Mouse (Mus musculus): ENCODE data around the gene Tpst1. TPM values are rescaled to one million over a fixed set of nuclear protein-coding genes. Genes with fewer than 3 reads are reported as not detected.

The Tpst1 gene
- polyA plus RNA-seq, 1 experiment: 9.4 TPM

- Histone ChIP-seq H3K36me3 (ENCODE audit: control insufficient read depth, insufficient read depth) (no peaks in the 10 kb centered on the region), H3K4me2 (ENCODE audit: low read depth) (no peak overlapping the region), H3K4me3 (no peak overlapping the region), H3K79me2 (ENCODE audit: control insufficient read depth, insufficient read depth) (no peaks in the 10 kb centered on the region), H3K27me3 (ENCODE audit: control insufficient read depth, insufficient read depth, insufficient read length) (no peaks in the 10 kb centered on the region), H3ac (ENCODE audit: control insufficient read depth, insufficient read length) (no peak overlapping the region)
- TF ChIP-seq E2F4 (IDR thresholded peaks at IDR 0.05; ENCODE audit: insufficient read depth) (no peak), POLR2AphosphoS2 (IDR thresholded peaks at IDR 0.05; ENCODE audit: insufficient read length, low read depth) (no peak)
Observed at GRCm38 (mm10) chr5:130122355-130122754, 49.2 kb downstream of the Tpst1 start.

GRCm38 (mm10) chr5:130124271-130124670 lies 51.1 kb downstream of the Tpst1 start:
- no peak overlapping the region for H3K4me3 ChIP-seq
- no peaks in the 10 kb centered on the region for H3K79me2 ChIP-seq (ENCODE audit: control insufficient read depth, insufficient read depth)
- no peak for TF ChIP-seq MYOG (IDR thresholded peaks at IDR 0.05; ENCODE audit: control insufficient read depth in 1 of 3, insufficient read depth in 1 of 3, insufficient read length in 2 of 3, low read depth in 2 of 3)
- TF ChIP-seq SRF (IDR thresholded peaks at IDR 0.05; ENCODE audit: control insufficient read depth, insufficient read length, low read depth): no peak
- no peak for TF ChIP-seq USF1 (IDR thresholded peaks at IDR 0.05; ENCODE audit: low read depth)
- TF ChIP-seq TCF3 (IDR thresholded peaks at IDR 0.05; ENCODE audit: insufficient read length, low read depth): no peak
- no peak for TF ChIP-seq TCF12 (IDR thresholded peaks at IDR 0.05; ENCODE audit: insufficient read depth, poor library complexity, severe bottlenecking)
- TF ChIP-seq MYOD1 (IDR thresholded peaks at IDR 0.05; ENCODE audit: control insufficient read depth in 1 of 3, insufficient read length in 2 of 3, low read depth in 2 of 3): no peak
- TF ChIP-seq POLR2AphosphoS2 (IDR thresholded peaks at IDR 0.05; ENCODE audit: insufficient read length, low read depth): no peak
- no peak for TF ChIP-seq E2F4 (IDR thresholded peaks at IDR 0.05; ENCODE audit: insufficient read depth)
- TF ChIP-seq MAX (IDR thresholded peaks at IDR 0.05; ENCODE audit: low read depth): no peak
- TF ChIP-seq REST (IDR thresholded peaks at IDR 0.05; ENCODE audit: insufficient read depth, insufficient read length): no peak
- TF ChIP-seq POLR2A (IDR thresholded peaks at IDR 0.05; ENCODE audit: insufficient read length, low read depth): no peak
- TF ChIP-seq CEBPB (IDR thresholded peaks at IDR 0.05; ENCODE audit: insufficient read depth, poor library complexity, severe bottlenecking): no peak
- no peaks in the 10 kb centered on the region for H3K27me3 ChIP-seq (ENCODE audit: control insufficient read depth, insufficient read depth, insufficient read length)
- H3ac ChIP-seq (ENCODE audit: control insufficient read depth, insufficient read length): no peak overlapping the region
- no peaks in the 10 kb centered on the region for H3K36me3 ChIP-seq (ENCODE audit: control insufficient read depth, insufficient read depth)
- no peak overlapping the region for H3K4me2 ChIP-seq (ENCODE audit: low read depth)

- H3K4me2 ChIP-seq (ENCODE audit: low read depth): peak overlapping the region; percentile 35
- H3K4me3 ChIP-seq: no peak overlapping the region
- H3K27me3 ChIP-seq (ENCODE audit: control insufficient read depth, insufficient read depth, insufficient read length): no peaks in the 10 kb centered on the region
- no peak overlapping the region for H3ac ChIP-seq (ENCODE audit: control insufficient read depth, insufficient read length)
- H3K36me3 ChIP-seq (ENCODE audit: control insufficient read depth, insufficient read depth): no peaks in the 10 kb centered on the region
- no peaks in the 10 kb centered on the region for H3K79me2 ChIP-seq (ENCODE audit: control insufficient read depth, insufficient read depth)
- no peak for TF ChIP-seq E2F4 (IDR thresholded peaks at IDR 0.05; ENCODE audit: insufficient read depth)
- TF ChIP-seq POLR2AphosphoS2 (IDR thresholded peaks at IDR 0.05; ENCODE audit: insufficient read length, low read depth): no peak
- no peak for TF ChIP-seq REST (IDR thresholded peaks at IDR 0.05; ENCODE audit: insufficient read depth, insufficient read length)
- TF ChIP-seq SRF (IDR thresholded peaks at IDR 0.05; ENCODE audit: control insufficient read depth, insufficient read length, low read depth): no peak
- no peak for TF ChIP-seq CEBPB (IDR thresholded peaks at IDR 0.05; ENCODE audit: insufficient read depth, poor library complexity, severe bottlenecking)
- no peak for TF ChIP-seq USF1 (IDR thresholded peaks at IDR 0.05; ENCODE audit: low read depth)
- TF ChIP-seq TCF12 (IDR thresholded peaks at IDR 0.05; ENCODE audit: insufficient read depth, poor library complexity, severe bottlenecking): no peak
- no peak for TF ChIP-seq POLR2A (IDR thresholded peaks at IDR 0.05; ENCODE audit: insufficient read length, low read depth)
- TF ChIP-seq MAX (IDR thresholded peaks at IDR 0.05; ENCODE audit: low read depth): no peak
- no peak for TF ChIP-seq MYOG (IDR thresholded peaks at IDR 0.05; ENCODE audit: control insufficient read depth in 1 of 3, insufficient read depth in 1 of 3, insufficient read length in 2 of 3, low read depth in 2 of 3)
- TF ChIP-seq MYOD1 (IDR thresholded peaks at IDR 0.05; ENCODE audit: control insufficient read depth in 1 of 3, insufficient read length in 2 of 3, low read depth in 2 of 3): no peak
- TF ChIP-seq TCF3 (IDR thresholded peaks at IDR 0.05; ENCODE audit: insufficient read length, low read depth): no peak
Observed at GRCm38 (mm10) chr5:130128686-130129523, 55.8 kb downstream of the Tpst1 start.

- Histone ChIP-seq H3K27me3 (ENCODE audit: control insufficient read depth, insufficient read depth, insufficient read length) (no peaks in the 10 kb centered on the region), H3ac (ENCODE audit: control insufficient read depth, insufficient read length) (no peak overlapping the region), H3K4me2 (ENCODE audit: low read depth) (no peak overlapping the region), H3K79me2 (ENCODE audit: control insufficient read depth, insufficient read depth) (no peaks in the 10 kb centered on the region), H3K36me3 (ENCODE audit: control insufficient read depth, insufficient read depth) (no peaks in the 10 kb centered on the region), H3K4me3 (no peak overlapping the region)
- TF ChIP-seq CEBPB (IDR thresholded peaks at IDR 0.05; ENCODE audit: insufficient read depth, poor library complexity, severe bottlenecking): no peak
- TF ChIP-seq SRF (IDR thresholded peaks at IDR 0.05; ENCODE audit: control insufficient read depth, insufficient read length, low read depth): no peak
Observed at GRCm38 (mm10) chr5:130129524-130129793, 56.3 kb downstream of the Tpst1 start.

GRCm38 (mm10) chr5:130136597-130136996 lies 63.5 kb downstream of the Tpst1 start:
- H3ac ChIP-seq (ENCODE audit: control insufficient read depth, insufficient read length): no peak overlapping the region
- H3K79me2 ChIP-seq (ENCODE audit: control insufficient read depth, insufficient read depth): no peaks in the 10 kb centered on the region
- H3K4me2 ChIP-seq (ENCODE audit: low read depth): no peak overlapping the region
- TF ChIP-seq TCF3 (IDR thresholded peaks at IDR 0.05; ENCODE audit: insufficient read length, low read depth) (no peak), REST (IDR thresholded peaks at IDR 0.05; ENCODE audit: insufficient read depth, insufficient read length) (no peak), USF1 (IDR thresholded peaks at IDR 0.05; ENCODE audit: low read depth) (no peak), MAX (IDR thresholded peaks at IDR 0.05; ENCODE audit: low read depth) (no peak), TCF12 (IDR thresholded peaks at IDR 0.05; ENCODE audit: insufficient read depth, poor library complexity, severe bottlenecking) (no peak), CEBPB (IDR thresholded peaks at IDR 0.05; ENCODE audit: insufficient read depth, poor library complexity, severe bottlenecking) (no peak), POLR2A (IDR thresholded peaks at IDR 0.05; ENCODE audit: insufficient read length, low read depth) (no peak), SRF (IDR thresholded peaks at IDR 0.05; ENCODE audit: control insufficient read depth, insufficient read length, low read depth) (no peak), POLR2AphosphoS2 (IDR thresholded peaks at IDR 0.05; ENCODE audit: insufficient read length, low read depth) (no peak)
- H3K36me3 ChIP-seq (ENCODE audit: control insufficient read depth, insufficient read depth): no peaks in the 10 kb centered on the region
- H3K4me3 ChIP-seq: no peak overlapping the region
- H3K27me3 ChIP-seq (ENCODE audit: control insufficient read depth, insufficient read depth, insufficient read length): no peaks in the 10 kb centered on the region
